Mouse (Mus musculus): Measurements from ENCODE around the gene Rsc1a1. TPM values are rescaled to one million over a fixed set of nuclear protein-coding genes. Genes with fewer than 3 reads are reported as not detected.

The Rsc1a1 gene
- total RNA-seq, 1 experiment: 13.3 TPM

DNA sequence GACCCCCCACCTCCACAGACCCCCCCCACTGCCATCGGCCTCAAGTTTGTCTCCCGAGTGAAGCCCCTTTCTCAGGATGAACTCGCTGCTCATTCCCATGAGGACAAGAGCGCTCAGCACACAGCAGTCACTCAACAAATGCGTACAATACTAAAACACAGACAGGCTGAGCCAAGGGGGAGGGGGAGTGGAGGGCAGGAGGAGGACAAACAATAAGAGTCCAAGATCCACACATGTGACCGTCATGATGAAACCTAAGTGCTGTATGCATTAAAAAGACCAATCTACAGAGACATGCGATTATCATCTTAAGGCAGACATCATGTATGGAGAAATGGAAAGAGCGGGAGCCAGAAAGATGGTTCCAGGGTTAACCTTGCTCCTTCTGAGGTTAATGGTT, 28.5 kb downstream of the Rsc1a1 start:
- TF ChIP-seq MAFK (IDR thresholded peaks at IDR 0.05; ENCODE audit: insufficient read depth, low read depth, low read length) (no peak), ZC3H11A (IDR thresholded peaks at IDR 0.05; ENCODE audit: borderline replicate concordance, low read depth, low read length) (no peak), ZNF384 (IDR thresholded peaks at IDR 0.05; ENCODE audit: low read depth, low read length) (no peak), CHD2 (IDR thresholded peaks at IDR 0.05; ENCODE audit: low read depth, low read length) (no peak), HCFC1 (IDR thresholded peaks at IDR 0.05; ENCODE audit: borderline replicate concordance, insufficient read depth, low read length) (no peak)
- no peaks in the 10 kb centered on the region for H3K36me3 ChIP-seq (ENCODE audit: control insufficient read depth, insufficient read depth, low read length, poor library complexity, severe bottlenecking)
- in situ Hi-C loops (cut with MboI; ENCODE audit: low sequenced_read_pairs in 2 of 2, unreplicated experiment in 2 of 2): no loop called here
- H3K4me3 ChIP-seq (ENCODE audit: insufficient read depth in 1 of 2, low read depth in 1 of 2, low read length in 2 of 2, poor library complexity in 1 of 2, severe bottlenecking in 1 of 2): no peak overlapping the region
- peaks cover 0 to 7% of the 10 kb centered on the region in 2 experiments; a peak in 1 of 4 replicates for H3K4me1 ChIP-seq (ENCODE audit: control insufficient read depth in 2 of 2, insufficient read depth in 2 of 2, low read length in 2 of 2, poor library complexity in 1 of 2)
- no peaks in the 10 kb centered on the region for H3K9me3 ChIP-seq (ENCODE audit: control insufficient read depth, insufficient read depth, low read depth, low read length)
- no peak overlapping the region for H3K9ac ChIP-seq (ENCODE audit: insufficient read depth, low read depth, low read length, poor library complexity, severe bottlenecking)
- DNase-seq (ENCODE audit: low read depth, low spot score): no peak
- H3K27ac ChIP-seq (ENCODE audit: insufficient read depth, low read depth, low read length, poor library complexity, severe bottlenecking): no peak overlapping the region

DNA sequence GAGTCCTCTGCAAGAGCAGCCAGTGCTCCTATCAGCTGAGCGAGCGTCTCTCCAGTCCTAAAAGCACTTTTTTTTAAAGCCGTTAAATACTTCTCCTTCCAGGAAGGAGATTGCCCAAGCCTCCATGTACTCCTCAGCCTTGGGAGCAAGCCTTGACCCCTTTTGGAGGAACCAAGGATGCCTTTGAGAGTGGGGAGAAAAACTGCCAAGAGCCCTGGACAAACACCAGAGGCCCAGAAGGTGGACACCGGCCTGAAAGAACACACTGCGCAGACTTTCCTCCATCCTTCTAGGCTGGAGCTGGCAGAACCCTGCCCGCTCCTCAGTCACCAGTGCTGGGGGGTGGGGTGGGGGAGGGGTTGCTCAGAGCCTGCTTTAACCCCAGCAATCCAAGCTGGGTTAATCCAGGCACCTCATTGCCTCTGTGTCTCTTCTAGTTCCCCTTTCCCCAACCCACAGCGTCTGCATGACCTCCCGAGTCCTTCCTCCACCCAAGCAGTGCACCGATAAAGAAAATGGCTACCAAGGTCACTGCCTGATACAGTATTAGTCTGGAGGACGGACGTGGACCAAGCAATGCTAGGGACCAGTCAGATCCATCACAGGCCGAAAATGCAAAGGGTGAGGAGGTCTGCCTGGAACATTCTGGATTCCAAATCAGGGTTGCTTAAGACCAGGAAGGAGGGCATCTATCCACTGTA, 29.3 kb downstream of the Rsc1a1 start:
- Histone ChIP-seq H3K9me3 (ENCODE audit: control insufficient read depth, insufficient read depth, low read depth, low read length) (no peaks in the 10 kb centered on the region), H3K4me1 (ENCODE audit: control insufficient read depth in 2 of 2, insufficient read depth in 2 of 2, low read length in 2 of 2, poor library complexity in 1 of 2) (peaks cover 0 to 5% of the 10 kb centered on the region in 2 experiments; a peak in 1 of 4 replicates), H3K36me3 (ENCODE audit: control insufficient read depth, insufficient read depth, low read length, poor library complexity, severe bottlenecking) (no peaks in the 10 kb centered on the region), H3K4me3 (ENCODE audit: insufficient read depth in 1 of 2, low read depth in 1 of 2, low read length in 2 of 2, poor library complexity in 1 of 2, severe bottlenecking in 1 of 2) (no peak overlapping the region), H3K9ac (ENCODE audit: insufficient read depth, low read depth, low read length, poor library complexity, severe bottlenecking) (no peak overlapping the region), H3K27ac (ENCODE audit: insufficient read depth, low read depth, low read length, poor library complexity, severe bottlenecking) (no peak overlapping the region)
- in situ Hi-C loops (cut with MboI; ENCODE audit: low sequenced_read_pairs in 2 of 2, unreplicated experiment in 2 of 2): no loop called here
- DNase-seq (ENCODE audit: low read depth, low spot score): no peak
- TF ChIP-seq ZC3H11A (IDR thresholded peaks at IDR 0.05; ENCODE audit: borderline replicate concordance, low read depth, low read length) (no peak), MAFK (IDR thresholded peaks at IDR 0.05; ENCODE audit: insufficient read depth, low read depth, low read length) (no peak), ZNF384 (IDR thresholded peaks at IDR 0.05; ENCODE audit: low read depth, low read length) (no peak), HCFC1 (IDR thresholded peaks at IDR 0.05; ENCODE audit: borderline replicate concordance, insufficient read depth, low read length) (no peak), CHD2 (IDR thresholded peaks at IDR 0.05; ENCODE audit: low read depth, low read length) (no peak)

DNA sequence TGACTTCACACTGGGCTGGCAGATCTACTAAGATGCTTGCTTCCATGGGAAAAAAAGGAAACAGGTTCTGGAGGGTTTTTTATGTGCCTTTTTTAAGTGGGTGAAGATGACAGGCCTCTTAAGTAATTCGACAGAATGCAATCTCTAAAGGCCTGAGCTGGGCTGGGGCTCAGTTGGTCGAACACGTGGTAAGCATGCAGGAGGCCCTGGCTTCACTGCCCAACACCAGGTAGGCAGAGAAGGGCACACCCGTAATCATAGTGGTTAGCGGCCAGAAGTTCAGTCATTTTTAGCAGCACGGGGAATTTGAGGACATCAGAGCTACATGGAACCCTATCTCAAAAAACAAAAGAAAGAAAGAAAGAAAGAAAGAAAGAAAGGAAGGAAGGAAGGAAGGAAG, 30.9 kb downstream of the Rsc1a1 start:
- in situ Hi-C loops (cut with MboI; ENCODE audit: low sequenced_read_pairs in 2 of 2, unreplicated experiment in 2 of 2): no loop called here
- H3K9me3 ChIP-seq (ENCODE audit: control insufficient read depth, insufficient read depth, low read depth, low read length): no peaks in the 10 kb centered on the region
- H3K36me3 ChIP-seq (ENCODE audit: control insufficient read depth, insufficient read depth, low read length, poor library complexity, severe bottlenecking): no peaks in the 10 kb centered on the region
- no peak overlapping the region for H3K9ac ChIP-seq (ENCODE audit: insufficient read depth, low read depth, low read length, poor library complexity, severe bottlenecking)
- H3K27ac ChIP-seq (ENCODE audit: insufficient read depth, low read depth, low read length, poor library complexity, severe bottlenecking): no peak overlapping the region
- no peak overlapping the region for H3K4me3 ChIP-seq (ENCODE audit: insufficient read depth in 1 of 2, low read depth in 1 of 2, low read length in 2 of 2, poor library complexity in 1 of 2, severe bottlenecking in 1 of 2)
- H3K4me1 ChIP-seq (ENCODE audit: control insufficient read depth in 2 of 2, insufficient read depth in 2 of 2, low read length in 2 of 2, poor library complexity in 1 of 2): peaks cover 0 to 5% of the 10 kb centered on the region in 2 experiments; a peak in 1 of 4 replicates
- TF ChIP-seq HCFC1 (IDR thresholded peaks at IDR 0.05; ENCODE audit: borderline replicate concordance, insufficient read depth, low read length) (no peak), MAFK (IDR thresholded peaks at IDR 0.05; ENCODE audit: insufficient read depth, low read depth, low read length) (no peak), ZNF384 (IDR thresholded peaks at IDR 0.05; ENCODE audit: low read depth, low read length) (no peak), CHD2 (IDR thresholded peaks at IDR 0.05; ENCODE audit: low read depth, low read length) (no peak), ZC3H11A (IDR thresholded peaks at IDR 0.05; ENCODE audit: borderline replicate concordance, low read depth, low read length) (no peak)
- no peak for DNase-seq (ENCODE audit: low read depth, low spot score)

GRCm38 (mm10) chr4:141653813-141654212, 31.6 kb downstream of the Rsc1a1 start:
- no peaks in the 10 kb centered on the region for H3K36me3 ChIP-seq (ENCODE audit: control insufficient read depth, insufficient read depth, low read length, poor library complexity, severe bottlenecking)
- TF ChIP-seq ZC3H11A (IDR thresholded peaks at IDR 0.05; ENCODE audit: borderline replicate concordance, low read depth, low read length) (no peak), CHD2 (IDR thresholded peaks at IDR 0.05; ENCODE audit: low read depth, low read length) (no peak), MAFK (IDR thresholded peaks at IDR 0.05; ENCODE audit: insufficient read depth, low read depth, low read length) (no peak), HCFC1 (IDR thresholded peaks at IDR 0.05; ENCODE audit: borderline replicate concordance, insufficient read depth, low read length) (no peak), ZNF384 (IDR thresholded peaks at IDR 0.05; ENCODE audit: low read depth, low read length) (no peak)
- no peak for DNase-seq (ENCODE audit: low read depth, low spot score)
- H3K4me1 ChIP-seq (ENCODE audit: control insufficient read depth in 2 of 2, insufficient read depth in 2 of 2, low read length in 2 of 2, poor library complexity in 1 of 2): peaks cover 0 to 5% of the 10 kb centered on the region in 2 experiments; a peak in 1 of 4 replicates
- in situ Hi-C loops (cut with MboI; ENCODE audit: low sequenced_read_pairs in 2 of 2, unreplicated experiment in 2 of 2): no loop called here
- H3K4me3 ChIP-seq (ENCODE audit: insufficient read depth in 1 of 2, low read depth in 1 of 2, low read length in 2 of 2, poor library complexity in 1 of 2, severe bottlenecking in 1 of 2): no peak overlapping the region
- H3K9ac ChIP-seq (ENCODE audit: insufficient read depth, low read depth, low read length, poor library complexity, severe bottlenecking): no peak overlapping the region
- no peak overlapping the region for H3K27ac ChIP-seq (ENCODE audit: insufficient read depth, low read depth, low read length, poor library complexity, severe bottlenecking)
- no peaks in the 10 kb centered on the region for H3K9me3 ChIP-seq (ENCODE audit: control insufficient read depth, insufficient read depth, low read depth, low read length)
